In genomic region chr3:34651486-34652170, GRCm38 (mm10) we compare ENCODE assay signal across 9 mouse cellular contexts. TPM values are rescaled to one million over a fixed set of nuclear protein-coding genes. Genes with fewer than 3 reads are reported as not detected.
DNase-seq lines count a peak whose midpoint lies in the region; ATAC-seq and TF ChIP-seq lines count a peak whose summit lies in the region.
"Had no signal": no experiment of that assay in that cellular context is flagged by ENCODE, and none has a peak within 500 bp of the region (broad histone marks: within the 10 kb centered on the region; RNA-seq: fewer than 3 reads in every experiment).

No protein-coding gene starts in this region.

- no peak overlapping the region for H3K9ac ChIP-seq in heart, embryonic 16.5 days (ENCODE audit: low read length)
- H3K9ac ChIP-seq in heart, adult 2 months (ENCODE audit: low read depth, low read length) = no peak overlapping the region
- no peak overlapping the region for H3K9ac ChIP-seq in embryonic facial prominence, embryonic 15.5 days
- no peak overlapping the region for H3K9ac ChIP-seq in intestine, embryonic 15.5 days

- H3K4me3 ChIP-seq in heart, embryonic 16.5 days (ENCODE audit: low read length) = peak overlapping the region; percentile 51; the same call in 1 of the 2 replicates
- H3K4me3 ChIP-seq in heart, adult 2 months = no peak overlapping the region
- peak overlapping the region; percentile 46 for H3K4me3 ChIP-seq in embryonic facial prominence, embryonic 15.5 days (replicated peaks)
- peak overlapping the region; percentile 39; the same call in 1 of the 2 replicates for H3K4me3 ChIP-seq in intestine, embryonic 15.5 days (replicated peaks)
- peak overlapping the region; percentile 79 for H3K4me3 ChIP-seq in olfactory bulb, adult 2 months (ENCODE audit: insufficient read depth, low read depth, low read length)

- no peak for DNase-seq in heart, adult 2 months
- no peak for DNase-seq in gastrocnemius, adult 8-10 months (ENCODE audit: low spot score in 2 of 2)
- no peak for DNase-seq in ovary, postnatal 10 days (ENCODE audit: low spot score)
- no peak for DNase-seq in adrenal gland, postnatal 25 days

- no peak overlapping the region for H3K4me2 ChIP-seq in heart, embryonic 16.5 days (ENCODE audit: low read depth, low read length)
- no peak overlapping the region for H3K4me2 ChIP-seq in embryonic facial prominence, embryonic 15.5 days (replicated peaks)
- no peak overlapping the region for H3K4me2 ChIP-seq in intestine, embryonic 15.5 days (replicated peaks)

- peaks cover 84% of the 10 kb centered on the region for H3K27me3 ChIP-seq in heart, embryonic 16.5 days (ENCODE audit: control insufficient read depth, insufficient read depth, low read length)
- H3K27me3 ChIP-seq in heart, adult 2 months (ENCODE audit: control insufficient read depth, insufficient read depth, low read length) = peaks cover 29% of the 10 kb centered on the region
- peaks cover 88% of the 10 kb centered on the region for H3K27me3 ChIP-seq in embryonic facial prominence, embryonic 15.5 days
- peaks cover 76% of the 10 kb centered on the region for H3K27me3 ChIP-seq in intestine, embryonic 15.5 days (replicated peaks)

- no peak for TF ChIP-seq POLR2A in heart, adult 2 months (IDR thresholded peaks at IDR 0.05; ENCODE audit: insufficient read depth, low read depth, low read length)
- TF ChIP-seq POLR2A in olfactory bulb, adult 2 months (IDR thresholded peaks at IDR 0.05; ENCODE audit: insufficient read depth, low read depth, low read length) = no peak

- H3K4me1 ChIP-seq in heart, embryonic 16.5 days (ENCODE audit: control insufficient read depth, insufficient read depth, low read length) = peaks cover 17% of the 10 kb centered on the region
- no peaks in the 10 kb centered on the region for H3K4me1 ChIP-seq in heart, adult 2 months (ENCODE audit: control insufficient read depth, insufficient read depth, low read length)
- H3K4me1 ChIP-seq in embryonic facial prominence, embryonic 15.5 days = peaks cover 28% of the 10 kb centered on the region
- peaks cover 18% of the 10 kb centered on the region for H3K4me1 ChIP-seq in intestine, embryonic 15.5 days (replicated peaks)
- peaks cover 12% of the 10 kb centered on the region for H3K4me1 ChIP-seq in olfactory bulb, adult 2 months (ENCODE audit: control insufficient read depth, insufficient read depth, low read length)

- no peak for ATAC-seq in heart, embryonic 16.5 days (replicated peaks; ENCODE audit: extremely low read depth, insufficient read depth, low FRiP score)
- ATAC-seq in embryonic facial prominence, embryonic 15.5 days (ENCODE audit: insufficient number of reproducible peaks, low FRiP score, low TSS enrichment, low read depth) = no peak
- ATAC-seq in intestine, embryonic 15.5 days = no peak

- no peaks in the 10 kb centered on the region for H3K36me3 ChIP-seq in heart, embryonic 16.5 days (ENCODE audit: control insufficient read depth, insufficient read depth)
- H3K36me3 ChIP-seq in heart, adult 2 months (ENCODE audit: control insufficient read depth, insufficient read depth, low read length) = no peaks in the 10 kb centered on the region; the same call in 1 of the 2 replicates
- no peaks in the 10 kb centered on the region for H3K36me3 ChIP-seq in embryonic facial prominence, embryonic 15.5 days
- H3K36me3 ChIP-seq in intestine, embryonic 15.5 days = no peaks in the 10 kb centered on the region

- no peak overlapping the region for H3K27ac ChIP-seq in heart, embryonic 16.5 days (ENCODE audit: low read length)
- H3K27ac ChIP-seq in heart, adult 2 months = no peak overlapping the region
- no peak overlapping the region; the same call in 1 of the 2 replicates for H3K27ac ChIP-seq in embryonic facial prominence, embryonic 15.5 days (replicated peaks)
- no peak overlapping the region for H3K27ac ChIP-seq in intestine, embryonic 15.5 days
- peak overlapping the region; percentile 91 for H3K27ac ChIP-seq in olfactory bulb, adult 2 months (ENCODE audit: insufficient read depth, low read depth, low read length)
- H3K27ac ChIP-seq: macrophage had no signal

- H3K79me2 ChIP-seq in heart, adult 2 months (replicated peaks; ENCODE audit: control insufficient read depth, insufficient read depth, low read length) = no peaks in the 10 kb centered on the region

- no peak for TF ChIP-seq CTCF in heart, adult 2 months (IDR thresholded peaks at IDR 0.05)
- no peak for TF ChIP-seq CTCF in olfactory bulb, adult 2 months (IDR thresholded peaks at IDR 0.05; ENCODE audit: insufficient read depth, low read depth, low read length)

- H3K9me3 ChIP-seq in heart, embryonic 16.5 days (replicated peaks; ENCODE audit: control insufficient read depth, low read length) = no peaks in the 10 kb centered on the region
- no peaks in the 10 kb centered on the region for H3K9me3 ChIP-seq in embryonic facial prominence, embryonic 15.5 days (replicated peaks)
- H3K9me3 ChIP-seq in intestine, embryonic 15.5 days = no peaks in the 10 kb centered on the region

- intact Hi-C loops in heart, adult 2 months (cut with DNase I) = no loop called here

- WGBS in heart, embryonic 16.5 days = 3% methylated on average over 26 of the region's 26 CpGs
- 8% methylated on average over 26 of the region's 26 CpGs for WGBS in heart, adult 2 months
- 3% methylated on average over 26 of the region's 26 CpGs for WGBS in embryonic facial prominence, embryonic 15.5 days
- 3% methylated on average over 26 of the region's 26 CpGs for WGBS in intestine, embryonic 15.5 days
- WGBS in olfactory bulb, adult 2 months = 5% methylated on average over 26 of the region's 26 CpGs

- TF ChIP-seq EP300 in heart, adult 2 months (IDR thresholded peaks at IDR 0.05; ENCODE audit: insufficient read depth, low read depth, low read length) = no peak

RNA-seq across cellular contexts. Expression of gene Sox2, which starts 1.4 kb away (rescaled TPM):
- polyA plus RNA-seq in heart, embryonic 16.5 days (2015; fragmentation: Nextera tagmentation; extraction: Ambion mirVana) = 0.09 and 0.27 TPM in 2 replicates
- total RNA-seq in heart, adult 2 months (2021) = not detected
- 0.66 TPM in 1 of 2 replicates, not detected in the other for polyA plus RNA-seq in heart, adult 2 months (2012; rRNA removed)
- polyA plus RNA-seq in embryonic facial prominence, embryonic 15.5 days (2015; fragmentation: Nextera tagmentation; extraction: Ambion mirVana) = 6.5 and 7.4 TPM in 2 replicates
- polyA plus RNA-seq in intestine, embryonic 15.5 days (2015; fragmentation: Nextera tagmentation; extraction: Ambion mirVana) = 0.62 and 0.89 TPM in 2 replicates
- polyA plus RNA-seq in olfactory bulb, adult 2 months (2012; ENCODE audit: insufficient read depth, insufficient read length, low replicate concordance, missing spikeins) = not detected in 2 replicates
- total RNA-seq in gastrocnemius, adult 8-10 months (2022) = under 1 TPM in 1 of 4 experiments, not detected in 3; 0.13 TPM
- total RNA-seq in adrenal gland, postnatal 25 days (2021) = 0.43 and 0.58 TPM in 2 replicates
- polyA plus RNA-seq: macrophage had no signal
